Mouse (Mus musculus) intestine, embryonic 16.5 days (tissue): ENCODE measurements around the gene Elmo1. TPM values are rescaled to one million over a fixed set of nuclear protein-coding genes. Genes with fewer than 3 reads are reported as not detected.

Source experiments
- ATAC-seq: fragments of 200-750 bp; cut with Nextera tagmentation; 2 replicates; pipeline ENCODE4 v1.8.0; 2017; ENCODE audit warnings: moderate TSS enrichment, moderate library complexity
- H3K27ac ChIP-seq: fragments of 300-500 bp; sonication (generic); 2 replicates; pipeline ENCODE4 v1.5.1; 2014; ENCODE audit warnings: mild to moderate bottlenecking, low read length
- H3K27me3 ChIP-seq: fragments of 300-500 bp; sonication (generic); replicated peaks from 2 replicates; pipeline ENCODE4 v1.6.1; 2014; ENCODE audit warnings: low read length, control low read depth, mixed read lengths; ENCODE audit not compliant: control insufficient read depth, insufficient read depth
- H3K36me3 ChIP-seq: fragments of 300-500 bp; sonication (generic); 2 replicates; pipeline ENCODE4 v1.6.1; 2014; ENCODE audit warnings: low read length, control low read depth; ENCODE audit not compliant: control insufficient read depth, insufficient read depth
- H3K4me1 ChIP-seq: fragments of 300-500 bp; sonication (generic); 2 replicates; pipeline ENCODE4 v1.6.1; 2014; ENCODE audit warnings: low read length, control low read depth, mixed read lengths; ENCODE audit not compliant: control insufficient read depth, insufficient read depth
- H3K4me2 ChIP-seq: fragments of 300-500 bp; sonication (generic); 2 replicates; pipeline ENCODE4 v1.6.1; 2014; ENCODE audit warnings: low read depth, low read length, control low read depth
- H3K4me3 ChIP-seq: fragments of 300-500 bp; sonication (generic); 2 replicates; pipeline ENCODE4 v1.5.1; 2014; ENCODE audit warnings: mild to moderate bottlenecking, low read length
- H3K9ac ChIP-seq: fragments of 300-500 bp; sonication (generic); 2 replicates; pipeline ENCODE4 v1.6.1; 2014; ENCODE audit warnings: low read depth, low read length
- H3K9me3 ChIP-seq: fragments of 300-500 bp; sonication (generic); 2 replicates; pipeline ENCODE4 v1.6.1; 2016; ENCODE audit warnings: low read length, control low read depth; ENCODE audit not compliant: control insufficient read depth
- WGBS: fragments of 180-500 bp; shearing (Covaris S2); extraction: QIAGEN DNeasy Blood & Tissue Kit; methylation state at CpG from one replicate; pipeline ENCODE4 v1.1.7; 2014; 5-methylcytosine and 5-hydroxymethylcytosine counted together
- polyA plus RNA-seq: library from polyadenylated mRNA; unstranded; fragments of >200 nt; fragmentation: Nextera tagmentation; extraction: Ambion mirVana; gene quantifications from 2 replicates; pipeline ENCODE4 v1.2.1, GENCODE M21; 2015

Elmo1 gene
- polyA plus RNA-seq, 1 experiment from 2014 or later, result 14.4 TPM

- Histone ChIP-seq H3K4me1 (peaks cover 3% of the 10 kb centered on the region; the same call in 1 of the 2 replicates), H3K4me3 (no peak overlapping the region), H3K9ac (no peak overlapping the region), H3K36me3 (no peaks in the 10 kb centered on the region), H3K9me3 (no peaks in the 10 kb centered on the region), H3K27ac (no peak overlapping the region), H3K27me3 (no peaks in the 10 kb centered on the region), H3K4me2 (no peak overlapping the region)
- WGBS, result 60% methylated on average over 2 of the region's 2 CpGs
- ATAC-seq, result no peak
Measured at GRCm38 (mm10) chr13:20164837-20165236, 74.4 kb downstream of the Elmo1 start.

DNA sequence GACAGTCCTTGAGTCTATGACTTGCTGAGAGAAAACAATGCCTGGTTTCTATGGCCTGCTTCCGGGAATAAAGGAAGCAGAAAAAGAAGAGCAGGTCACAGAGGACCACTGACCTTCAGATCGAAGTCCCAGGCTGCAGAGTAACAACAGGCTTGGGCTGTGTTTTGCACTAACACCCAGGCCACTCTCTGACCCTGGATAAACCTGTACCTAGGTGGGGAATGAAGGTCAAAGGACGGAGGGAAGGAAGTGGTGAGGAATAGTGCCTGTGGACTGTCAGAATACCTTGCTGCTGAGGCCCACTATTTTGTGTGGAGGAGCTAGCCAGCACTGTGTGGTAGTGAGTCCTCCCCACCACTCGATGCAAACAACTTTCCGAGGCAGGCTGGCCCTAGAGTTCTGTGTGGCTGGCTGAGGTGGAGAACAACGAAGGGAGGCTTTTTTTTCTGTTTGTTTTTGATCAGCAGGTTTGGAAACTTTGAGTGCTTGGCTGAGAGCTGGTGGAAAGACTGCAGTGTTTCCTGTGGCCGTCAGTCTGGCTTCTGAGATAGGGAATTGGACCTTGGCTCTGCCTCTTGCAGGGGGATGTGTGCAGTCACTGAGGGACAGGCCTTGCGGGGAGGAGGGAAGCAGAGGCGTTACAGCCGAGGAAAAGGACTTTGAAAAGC lies 83.7 kb downstream of the Elmo1 start:
- Histone ChIP-seq H3K9ac (peak overlapping the region; percentile 27; the same call in 1 of the 2 replicates), H3K9me3 (no peaks in the 10 kb centered on the region), H3K27me3 (no peaks in the 10 kb centered on the region), H3K27ac (peak overlapping the region; percentile 81), H3K36me3 (no peaks in the 10 kb centered on the region), H3K4me2 (peak overlapping the region; percentile 3; the same call in 1 of the 2 replicates), H3K4me3 (no peak overlapping the region), H3K4me1 (peaks cover 16% of the 10 kb centered on the region)
- WGBS, result 24% methylated on average over 10 of the region's 10 CpGs
- peak; percentile 91 for ATAC-seq

DNA sequence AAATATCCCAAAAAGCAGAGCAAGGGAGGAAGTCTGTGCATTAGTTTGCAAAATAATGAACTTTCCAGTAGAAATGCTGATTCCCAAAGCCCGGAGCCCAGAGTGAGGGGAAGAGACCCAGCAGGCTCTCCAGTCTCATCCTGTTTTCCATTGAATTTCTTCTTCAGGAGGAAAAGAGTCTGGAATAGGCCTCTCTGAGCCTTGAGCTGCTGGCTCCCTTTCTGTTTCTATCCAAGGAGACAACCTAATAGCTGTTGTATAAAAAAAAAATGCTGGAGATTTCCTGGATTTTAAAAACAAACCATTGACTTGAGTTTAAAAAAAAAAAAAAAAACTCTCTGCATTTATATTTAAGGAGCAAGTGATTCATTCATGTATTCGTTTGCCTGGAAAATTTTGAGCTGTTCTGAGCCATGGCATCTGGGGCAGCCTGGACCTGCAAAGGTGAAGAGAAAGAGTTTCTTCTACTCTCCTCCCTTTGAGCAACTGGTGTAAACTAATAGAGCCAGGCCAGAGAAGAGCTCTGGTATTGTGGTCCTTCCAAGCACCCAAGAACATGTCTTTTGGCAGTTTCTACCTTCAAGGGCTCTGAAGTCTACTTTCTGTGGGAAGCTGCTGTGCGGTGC lies 84.4 kb downstream of the Elmo1 start:
- H3K27me3 ChIP-seq, result no peaks in the 10 kb centered on the region
- H3K36me3 ChIP-seq, result no peaks in the 10 kb centered on the region
- H3K9me3 ChIP-seq, result no peaks in the 10 kb centered on the region
- peaks cover 16% of the 10 kb centered on the region for H3K4me1 ChIP-seq
- no peak overlapping the region for H3K4me3 ChIP-seq
- peak overlapping the region; percentile 81 for H3K27ac ChIP-seq
- 51% methylated on average over 3 of the region's 3 CpGs for WGBS
- ATAC-seq, result peak; percentile 24; the same call in 1 of the 2 replicates
- no peak overlapping the region for H3K4me2 ChIP-seq
- peak overlapping the region; percentile 27; the same call in 1 of the 2 replicates for H3K9ac ChIP-seq

GRCm38 (mm10) chr13:20180738-20181137 lies 90.3 kb downstream of the Elmo1 start:
- ATAC-seq, result peak; percentile 12; the same call in 1 of the 2 replicates
- peak overlapping the region; percentile 42 for H3K27ac ChIP-seq
- no peaks in the 10 kb centered on the region for H3K27me3 ChIP-seq
- H3K9ac ChIP-seq, result no peak overlapping the region
- no peaks in the 10 kb centered on the region for H3K36me3 ChIP-seq
- H3K4me3 ChIP-seq, result no peak overlapping the region
- 82% methylated on average over 5 of the region's 5 CpGs for WGBS
- peaks cover 18% of the 10 kb centered on the region for H3K4me1 ChIP-seq
- H3K9me3 ChIP-seq, result no peaks in the 10 kb centered on the region
- no peak overlapping the region for H3K4me2 ChIP-seq

- 53% methylated on average over 4 of the region's 4 CpGs for WGBS
- Histone ChIP-seq H3K36me3 (no peaks in the 10 kb centered on the region), H3K27me3 (no peaks in the 10 kb centered on the region), H3K4me2 (no peak overlapping the region), H3K27ac (peak overlapping the region; percentile 42; the same call in 1 of the 2 replicates), H3K4me3 (no peak overlapping the region), H3K4me1 (peaks cover 18% of the 10 kb centered on the region), H3K9ac (no peak overlapping the region), H3K9me3 (no peaks in the 10 kb centered on the region)
- ATAC-seq, result peak; percentile 64
Measured at GRCm38 (mm10) chr13:20181321-20181720, 90.9 kb downstream of the Elmo1 start.

GRCm38 (mm10) chr13:20182239-20182825 lies 91.9 kb downstream of the Elmo1 start:
- peak overlapping the region; percentile 30; the same call in 1 of the 2 replicates for H3K27ac ChIP-seq

GRCm38 (mm10) chr13:20183512-20184238 lies 93.3 kb downstream of the Elmo1 start:
- 32% methylated on average over 9 of the region's 9 CpGs for WGBS
- no peak overlapping the region for H3K4me3 ChIP-seq

More at GRCm38 (mm10) chr13:20182239-20182825, 91.9 kb downstream of the Elmo1 start:
- Histone ChIP-seq H3K4me3 (no peak overlapping the region), H3K4me2 (no peak overlapping the region), H3K27me3 (no peaks in the 10 kb centered on the region), H3K9ac (no peak overlapping the region), H3K9me3 (no peaks in the 10 kb centered on the region), H3K36me3 (no peaks in the 10 kb centered on the region), H3K4me1 (peaks cover 18% of the 10 kb centered on the region)
- WGBS, result 66% methylated on average over 6 of the region's 6 CpGs
- peak; percentile 57; the same call in 1 of the 2 replicates for ATAC-seq

DNA sequence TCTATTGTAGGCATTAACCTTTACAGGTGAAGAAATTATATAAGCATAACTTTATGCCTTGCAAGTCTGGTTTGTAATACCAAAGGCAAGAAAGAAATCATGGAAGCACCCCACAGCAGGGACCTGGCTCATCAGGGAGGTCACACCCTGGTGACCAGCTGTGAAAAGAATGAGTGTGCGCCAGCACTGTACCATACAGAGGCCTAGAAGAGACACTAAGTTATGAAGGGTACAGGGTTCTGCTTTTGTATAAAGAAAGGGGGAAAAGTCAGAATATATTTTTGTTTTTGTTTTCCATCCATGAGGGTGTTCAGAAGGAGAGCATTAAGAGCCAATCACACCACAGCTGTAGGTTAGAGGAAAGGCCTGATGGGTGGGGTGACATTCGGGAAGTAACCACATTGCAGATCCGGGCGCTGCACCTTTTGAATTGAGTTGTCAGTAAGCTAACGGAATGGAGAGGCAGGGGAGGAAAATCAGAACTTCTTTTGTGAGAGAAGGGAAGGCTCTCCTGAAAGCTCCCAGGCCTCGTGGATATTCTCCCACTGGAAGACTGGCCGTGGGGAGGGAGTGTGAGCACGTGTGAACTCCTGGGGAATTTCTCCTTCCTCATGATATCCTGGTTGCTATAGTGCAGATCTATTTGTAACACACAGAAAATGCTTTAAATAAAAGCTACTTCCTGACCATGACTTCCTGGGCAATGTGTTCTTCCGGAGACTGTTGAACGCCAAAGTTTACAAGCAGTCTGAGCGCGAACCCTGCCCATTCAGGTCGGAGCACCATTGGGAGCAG lies 94.0 kb downstream of the Elmo1 start:
- 66% methylated on average over 13 of the region's 13 CpGs for WGBS
- Histone ChIP-seq H3K27me3 (no peaks in the 10 kb centered on the region), H3K4me2 (no peak overlapping the region), H3K4me3 (no peak overlapping the region), H3K9ac (no peak overlapping the region), H3K4me1 (peaks cover 30% of the 10 kb centered on the region), H3K27ac (peak overlapping the region; percentile 46), H3K9me3 (no peaks in the 10 kb centered on the region), H3K36me3 (no peaks in the 10 kb centered on the region)
- ATAC-seq, result no peak; the same call in 1 of the 2 replicates

More at GRCm38 (mm10) chr13:20183512-20184238, 93.3 kb downstream of the Elmo1 start:
- Histone ChIP-seq H3K27me3 (no peaks in the 10 kb centered on the region), H3K27ac (no peak overlapping the region), H3K36me3 (no peaks in the 10 kb centered on the region), H3K9me3 (no peaks in the 10 kb centered on the region), H3K9ac (no peak overlapping the region), H3K4me2 (no peak overlapping the region), H3K4me1 (peaks cover 30% of the 10 kb centered on the region)
- ATAC-seq, result peak; percentile 29; the same call in 1 of the 2 replicates
